Mouse (Mus musculus) adipocyte (in vitro differentiated cells): ENCODE measurements around the gene Bahcc1.

Experiments used
- DNase-seq: peaks from one replicate; pipeline ENCODE4 v3.0.0-alpha.2; 2016; ENCODE audit warnings: low spot score

The Bahcc1 gene

GRCm38 (mm10) chr11:120232230-120233097 is at the start of gene Bahcc1:
Bahcc1 (plus strand) TSS chr11:120232947.
- peak; percentile 100 for DNase-seq

- DNase-seq, result no peak
Observed at GRCm38 (mm10) chr11:120183180-120183579, 49.6 kb upstream of the Bahcc1 start.

- DNase-seq, result no peak
Observed at GRCm38 (mm10) chr11:120183708-120184107, 49.0 kb upstream of the Bahcc1 start.

DNA sequence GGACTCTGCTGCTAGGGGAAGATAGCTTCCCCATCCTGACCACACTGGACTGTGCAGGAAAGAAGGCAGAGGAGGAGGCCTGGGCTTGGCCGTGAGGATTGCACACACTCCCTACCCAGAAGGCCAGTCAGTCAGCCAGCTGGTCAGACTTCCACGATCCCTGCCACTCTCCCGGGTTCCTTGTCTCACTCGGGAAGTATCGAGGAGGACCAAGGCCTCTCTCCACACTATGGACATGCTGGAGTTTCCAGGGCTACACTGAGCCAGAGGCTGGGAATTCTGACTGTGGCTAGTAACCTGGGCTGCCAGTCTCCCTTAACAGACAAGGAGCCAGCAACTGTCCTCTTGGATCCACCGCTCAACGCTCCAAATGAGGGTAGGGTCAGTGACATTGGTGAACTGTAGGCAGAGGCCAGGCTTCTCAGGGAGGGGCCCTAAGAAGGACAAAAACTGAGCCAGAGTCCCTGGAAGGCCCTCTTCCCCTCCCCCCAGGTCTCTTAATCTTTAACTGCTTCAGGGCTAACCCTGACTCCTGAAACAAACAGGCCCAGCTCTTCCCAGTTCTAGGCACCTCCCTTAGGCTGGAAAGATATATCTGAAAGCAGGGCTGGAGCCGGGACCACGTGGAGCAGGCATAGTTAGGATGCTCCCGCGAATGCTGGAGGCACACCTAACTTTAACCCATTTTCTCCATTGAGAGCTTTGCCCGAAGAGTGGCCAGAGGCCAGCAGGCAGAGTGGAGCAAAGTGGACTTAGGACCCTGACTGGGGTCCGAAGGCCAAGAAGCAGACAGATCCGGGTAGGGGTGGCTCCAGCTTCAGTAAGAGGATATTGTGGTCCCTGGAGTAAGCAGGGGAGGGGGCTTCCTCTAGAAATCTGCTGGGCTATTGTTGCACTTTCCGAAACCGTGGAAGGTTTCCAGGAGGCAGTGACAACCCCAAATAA is 48.1 kb upstream of the Bahcc1 start:
- peak; percentile 41 for DNase-seq

- no peak for DNase-seq
Observed at GRCm38 (mm10) chr11:120185316-120186141, 47.2 kb upstream of the Bahcc1 start.

DNA sequence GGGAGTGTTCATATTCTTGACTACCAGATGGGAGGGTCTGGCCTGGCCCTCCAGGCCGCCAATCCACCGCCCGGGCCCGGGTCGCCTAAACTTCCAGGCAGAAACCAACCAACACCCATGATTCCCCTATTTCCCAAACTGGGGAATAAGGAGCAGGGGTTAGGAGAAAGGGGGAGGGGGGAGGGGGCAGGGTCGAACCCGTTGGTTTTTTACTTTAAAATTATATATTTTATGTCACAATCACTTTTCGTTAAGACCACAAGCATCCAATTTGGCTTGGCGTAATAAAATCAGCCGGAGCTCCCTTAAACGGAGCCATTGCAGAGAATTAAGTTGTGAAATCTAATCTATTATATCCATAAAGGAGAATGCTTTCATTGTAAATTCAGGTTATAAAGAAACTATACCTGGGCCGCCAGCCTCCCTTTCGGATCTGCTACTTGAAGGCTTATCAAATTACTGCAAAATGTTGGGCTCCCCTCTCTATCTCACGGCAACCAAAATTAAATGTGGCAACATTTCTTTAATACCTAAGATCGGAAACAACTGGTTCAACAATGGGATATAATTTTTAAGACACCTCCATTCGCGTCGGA is 46.5 kb upstream of the Bahcc1 start:
- DNase-seq, result no peak

- DNase-seq, result no peak
Observed at GRCm38 (mm10) chr11:120186821-120187235, 45.9 kb upstream of the Bahcc1 start.

DNA sequence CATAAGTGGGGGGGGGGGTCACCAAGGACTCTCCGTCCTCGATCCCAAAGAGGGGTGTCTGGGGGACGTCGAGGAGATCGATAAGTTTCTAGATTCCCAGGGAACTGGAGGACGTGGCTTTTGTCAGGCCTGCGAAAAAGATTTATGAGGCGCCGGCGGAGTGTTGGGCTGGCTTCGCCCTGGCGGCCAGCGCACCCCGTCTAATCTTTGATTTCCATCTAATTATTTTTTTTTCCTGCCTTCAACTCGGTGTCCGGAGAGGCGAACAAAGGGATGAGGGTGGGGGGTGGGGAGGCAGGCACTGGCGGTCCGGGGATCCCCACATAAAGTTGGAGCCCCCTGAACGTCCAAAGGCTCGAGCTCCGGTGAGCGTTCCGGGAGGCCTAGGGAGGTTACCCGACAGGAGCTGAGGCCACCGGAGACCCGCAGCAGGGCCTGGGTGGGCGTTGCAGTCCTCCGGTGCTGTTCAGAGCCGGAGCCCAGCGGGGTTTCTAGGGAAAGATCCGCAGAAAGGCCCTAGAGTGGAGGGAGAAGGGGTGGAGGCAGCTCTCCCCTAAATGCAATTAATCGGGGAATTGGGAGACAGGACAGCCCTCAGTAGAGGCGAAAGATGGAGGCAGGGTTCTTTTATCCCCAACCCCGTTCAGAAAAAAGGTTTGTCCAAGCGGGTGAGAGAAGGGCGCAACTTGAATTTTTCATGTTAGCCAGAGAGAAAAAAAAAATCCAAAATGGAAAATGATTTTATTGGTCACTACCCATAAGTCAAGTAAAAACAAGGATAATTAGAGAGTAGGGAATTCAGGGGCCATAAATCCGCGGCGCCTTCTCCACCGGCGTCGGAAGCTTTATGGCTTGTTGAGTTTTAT is 45.3 kb upstream of the Bahcc1 start:
- no peak for DNase-seq

DNA sequence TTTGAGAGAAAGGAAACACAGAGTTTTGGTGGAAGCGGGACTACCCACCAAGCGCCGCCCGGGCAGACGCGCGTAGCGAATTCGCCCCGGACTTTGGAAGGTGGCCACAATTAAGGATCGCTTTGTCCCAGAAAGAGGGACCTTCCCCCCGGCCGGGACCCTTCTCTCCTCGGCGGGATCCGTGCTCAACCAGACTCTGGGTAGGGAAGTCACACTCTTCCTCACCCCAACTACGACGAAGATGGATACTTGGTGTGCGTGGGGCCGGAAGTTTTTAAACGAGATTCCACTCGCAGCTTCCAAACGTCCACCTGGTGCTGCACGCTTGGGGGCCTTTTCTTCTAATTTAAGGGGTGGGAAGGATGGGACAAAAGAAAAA is 44.7 kb upstream of the Bahcc1 start:
- DNase-seq, result no peak

- DNase-seq, result peak; percentile 69
Observed at GRCm38 (mm10) chr11:120188481-120189441, 44.0 kb upstream of the Bahcc1 start.

- peak; percentile 98 for DNase-seq
Observed at GRCm38 (mm10) chr11:120189459-120190312, 43.1 kb upstream of the Bahcc1 start.

DNA sequence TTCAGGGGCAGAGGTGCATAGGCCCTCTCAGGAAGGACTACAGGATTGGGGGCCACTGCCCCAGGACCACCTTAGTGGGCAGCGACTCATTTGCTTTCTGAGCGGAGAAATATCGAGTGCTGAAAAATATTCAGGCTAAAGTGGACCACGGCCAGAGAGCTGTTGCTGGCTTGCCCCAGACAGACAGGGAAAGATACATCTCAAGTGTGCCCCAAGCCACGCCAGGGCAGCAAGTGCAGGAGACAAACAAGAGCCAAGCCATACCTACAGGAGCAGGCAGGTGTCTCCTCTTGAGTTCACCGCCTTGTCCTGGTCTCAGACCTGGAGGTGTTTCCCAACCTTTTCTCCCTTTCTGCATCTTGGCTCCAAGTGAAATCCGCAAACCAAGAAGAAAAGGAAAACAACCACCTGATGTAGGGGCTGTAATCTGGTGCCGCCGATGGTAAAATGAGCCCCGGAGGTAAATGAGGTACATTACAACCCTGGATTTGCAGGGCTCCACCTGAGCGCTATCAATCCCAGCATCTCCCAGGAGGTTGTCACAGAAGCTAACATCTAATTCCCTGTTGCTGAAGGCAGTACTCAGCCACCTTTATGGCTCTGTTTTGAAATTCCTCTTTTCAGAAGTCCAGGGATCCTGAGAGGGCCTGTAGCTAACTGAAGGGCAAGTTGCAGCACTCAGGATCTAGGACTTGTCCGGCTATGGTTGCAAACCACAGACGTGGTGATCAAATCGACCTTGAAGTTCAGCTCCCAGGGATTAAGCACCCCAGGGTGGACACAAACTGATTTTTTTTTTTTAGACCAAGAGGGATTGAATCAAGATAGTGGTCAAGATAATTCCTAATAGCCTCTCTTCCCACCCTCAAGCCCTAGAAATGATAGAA is 42.0 kb upstream of the Bahcc1 start:
- DNase-seq, result no peak

DNA sequence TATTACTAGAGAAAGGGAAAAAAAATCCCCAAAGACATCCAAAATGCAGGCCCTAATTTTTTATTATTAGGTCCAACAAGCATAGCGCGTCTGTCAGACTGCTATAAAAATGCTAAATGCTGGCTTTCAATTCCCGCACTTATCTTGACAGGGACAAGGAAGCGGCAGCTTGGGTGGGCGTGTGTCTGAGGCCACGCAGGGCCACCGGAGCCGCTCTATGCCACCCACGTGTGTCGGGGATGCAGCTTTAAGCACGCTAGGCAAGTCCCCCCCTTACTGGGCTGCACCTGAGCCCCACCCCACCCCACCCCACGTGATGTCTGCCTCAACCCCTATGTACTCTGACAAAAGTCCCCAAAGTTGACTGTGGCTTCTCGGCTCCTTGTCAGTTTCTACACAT is 33.9 kb upstream of the Bahcc1 start:
- DNase-seq, result no peak

GRCm38 (mm10) chr11:120199766-120200165 is 33.0 kb upstream of the Bahcc1 start:
- DNase-seq, result no peak

GRCm38 (mm10) chr11:120200621-120201020 is 32.1 kb upstream of the Bahcc1 start:
- DNase-seq, result no peak

GRCm38 (mm10) chr11:120204200-120204599 is 28.5 kb upstream of the Bahcc1 start:
- DNase-seq, result no peak

DNA sequence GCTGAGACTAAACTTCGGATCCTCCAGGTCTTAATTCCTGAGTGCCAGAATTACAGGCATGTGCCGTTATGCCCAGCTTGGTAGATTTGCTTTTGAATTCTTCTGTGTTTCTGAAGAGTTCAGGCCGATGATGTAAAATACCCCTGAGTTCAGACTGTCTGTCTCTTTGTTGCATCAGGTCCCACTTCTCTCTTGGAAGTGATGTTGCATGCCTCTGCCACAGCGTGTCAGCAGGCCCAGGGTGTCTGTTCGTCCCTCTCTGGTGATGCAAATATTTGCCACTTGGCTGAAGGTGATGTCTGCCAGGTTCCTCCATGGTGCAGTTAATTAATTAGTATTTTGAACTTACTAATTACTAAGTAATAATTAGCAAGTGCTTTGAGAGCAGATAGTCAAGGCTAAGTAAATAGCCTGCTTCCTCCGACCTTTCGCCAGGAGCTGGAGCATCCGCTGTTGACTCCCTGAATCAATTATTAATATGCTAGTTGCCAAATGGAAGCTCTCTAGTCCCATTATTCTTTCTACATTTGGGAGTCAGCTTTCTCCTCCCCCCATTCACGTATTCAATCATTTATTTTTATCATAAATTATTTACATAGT is 26.6 kb upstream of the Bahcc1 start:
- DNase-seq, result no peak
